ENCODE assay signal across 20 mouse cellular contexts in the genomic region with DNA sequence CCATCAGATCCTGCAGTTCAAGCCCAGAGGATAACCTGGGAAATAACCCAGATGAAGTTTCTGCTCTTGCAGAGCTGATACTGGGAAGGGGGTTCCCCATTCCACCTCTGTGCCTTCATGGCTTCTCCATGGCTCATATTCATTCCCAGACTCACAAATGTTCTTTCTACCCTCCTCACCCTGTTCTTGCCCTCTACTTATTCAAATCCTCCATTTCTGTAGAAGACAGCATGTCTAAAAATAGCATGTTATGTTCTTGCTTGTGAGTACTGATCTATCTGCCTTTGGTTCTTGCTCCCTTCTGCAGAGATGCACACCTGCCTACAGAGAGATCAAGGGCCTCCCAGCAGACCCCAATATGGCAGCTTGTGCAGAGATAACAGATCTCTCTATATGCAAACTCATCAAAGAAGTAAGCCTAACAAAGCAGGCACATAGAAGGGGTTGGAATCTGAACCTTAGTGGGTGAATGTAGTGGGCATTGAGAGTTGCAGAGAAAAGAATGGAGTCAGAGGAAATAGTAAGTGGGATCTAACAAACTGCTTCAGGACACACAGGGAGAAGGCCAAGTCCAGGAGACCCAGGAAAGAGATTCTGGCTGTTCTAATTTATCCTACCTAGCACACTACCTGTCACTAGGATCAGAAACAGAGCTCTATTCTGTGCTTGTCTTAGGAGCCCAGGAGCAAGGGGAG.
DNase-seq lines count a peak whose midpoint lies in the region; ATAC-seq and TF ChIP-seq lines count a peak whose summit lies in the region.
"Had no signal": no experiment of that assay in that cellular context is flagged by ENCODE, and none has a peak within 500 bp of the region (broad histone marks: within the 10 kb centered on the region; RNA-seq: fewer than 3 reads in every experiment).

No protein-coding gene starts in this region.

- H3K27ac ChIP-seq in heart, postnatal 0 days (ENCODE audit: low read depth), result peak overlapping the region; percentile 25; the same call in 1 of the 2 replicates
- H3K27ac ChIP-seq in heart, embryonic 10.5 days, result no peak overlapping the region
- no peak overlapping the region for H3K27ac ChIP-seq in hindbrain, postnatal 0 days
- H3K27ac ChIP-seq: embryonic facial prominence, embryonic 10.5 days; forebrain, embryonic 13.5 days; gastrocnemius, adult 2 months; hindbrain, embryonic 12.5 days had no signal

- ATAC-seq in heart, postnatal 0 days (ENCODE audit: insufficient read depth, low read depth), result no peak
- ATAC-seq in hindbrain, postnatal 0 days, result no peak
- ATAC-seq: hindbrain, embryonic 16.5 days; intestine, postnatal 0 days had no signal

- H3K9ac ChIP-seq in heart, postnatal 0 days (replicated peaks; ENCODE audit: low read depth, low read length), result no peak overlapping the region
- H3K9ac ChIP-seq in hindbrain, postnatal 0 days (replicated peaks; ENCODE audit: low read length), result no peak overlapping the region
- H3K9ac ChIP-seq: forebrain, embryonic 13.5 days; heart, embryonic 12.5 days; hindbrain, embryonic 12.5 days had no signal

- no peaks in the 10 kb centered on the region for H3K27me3 ChIP-seq in heart, postnatal 0 days (ENCODE audit: control insufficient read depth, insufficient read depth, low read length)
- H3K27me3 ChIP-seq in heart, embryonic 10.5 days (ENCODE audit: insufficient read depth, poor library complexity, severe bottlenecking), result no peaks in the 10 kb centered on the region
- no peaks in the 10 kb centered on the region for H3K27me3 ChIP-seq in hindbrain, postnatal 0 days (ENCODE audit: insufficient read depth, low read length)
- H3K27me3 ChIP-seq: forebrain, embryonic 13.5 days; heart, embryonic 12.5 days; hindbrain, embryonic 12.5 days had no signal

- DNase-seq in heart, postnatal 0 days (ENCODE audit: low spot score), result no peak
- no peak for DNase-seq in heart, embryonic 10.5 days (ENCODE audit: low spot score)
- DNase-seq in thymus, adult 18-20 months, result peak; percentile 48 to 78
- peak; percentile 73 for DNase-seq in thymus, postnatal 14 days
- no peak for DNase-seq in spleen, postnatal 4 days (ENCODE audit: low spot score in 2 of 2)
- DNase-seq in adrenal gland, adult (ENCODE audit: inconsistent age in 2 of 2, low spot score in 1 of 2), result no peak
- no peak for DNase-seq in hindbrain, postnatal 0 days (ENCODE audit: low spot score)
- DNase-seq: adrenal gland, postnatal 14 days; cerebellum, adult 18-20 months; cerebellum, adult 9-11 months; gastrocnemius, adult 2 months; gastrocnemius, postnatal 25 days; heart, postnatal 4 days had no signal

- H3K4me3 ChIP-seq in heart, postnatal 0 days (ENCODE audit: low read depth, low read length), result no peak overlapping the region
- H3K4me3 ChIP-seq in heart, embryonic 10.5 days, result no peak overlapping the region
- H3K4me3 ChIP-seq in hindbrain, postnatal 0 days (ENCODE audit: low read length), result no peak overlapping the region
- H3K4me3 ChIP-seq: embryonic facial prominence, embryonic 10.5 days; forebrain, embryonic 13.5 days; gastrocnemius, adult 2 months; heart, embryonic 12.5 days; hindbrain, embryonic 12.5 days had no signal

- TF ChIP-seq EP300 in heart, postnatal 0 days (IDR thresholded peaks at IDR 0.05; ENCODE audit: low read depth), result no peak

- H3K36me3 ChIP-seq in heart, postnatal 0 days (replicated peaks; ENCODE audit: control insufficient read depth, insufficient read depth, low read length), result no peaks in the 10 kb centered on the region
- no peaks in the 10 kb centered on the region for H3K36me3 ChIP-seq in heart, embryonic 10.5 days
- H3K36me3 ChIP-seq in hindbrain, postnatal 0 days (ENCODE audit: insufficient read depth, low read length), result no peaks in the 10 kb centered on the region
- H3K36me3 ChIP-seq: embryonic facial prominence, embryonic 10.5 days; G1E; heart, embryonic 12.5 days; hindbrain, embryonic 12.5 days had no signal

- no peaks in the 10 kb centered on the region for H3K9me3 ChIP-seq in heart, postnatal 0 days (replicated peaks; ENCODE audit: control insufficient read depth, low read length)
- no peaks in the 10 kb centered on the region for H3K9me3 ChIP-seq in heart, embryonic 10.5 days
- no peaks in the 10 kb centered on the region for H3K9me3 ChIP-seq in hindbrain, postnatal 0 days (ENCODE audit: low read length)
- H3K9me3 ChIP-seq: embryonic facial prominence, embryonic 10.5 days; forebrain, embryonic 13.5 days; G1E; heart, embryonic 12.5 days; hindbrain, embryonic 12.5 days had no signal

- no peak overlapping the region for H3K4me2 ChIP-seq in heart, postnatal 0 days (ENCODE audit: low read depth, low read length)
- no peak overlapping the region for H3K4me2 ChIP-seq in hindbrain, postnatal 0 days (ENCODE audit: low read depth, low read length)
- H3K4me2 ChIP-seq: forebrain, embryonic 13.5 days; heart, embryonic 12.5 days; hindbrain, embryonic 12.5 days had no signal

- TF ChIP-seq CTCF in heart, postnatal 0 days (IDR thresholded peaks at IDR 0.05; ENCODE audit: low read depth), result no peak
- TF ChIP-seq CTCF in hindbrain, postnatal 0 days (IDR thresholded peaks at IDR 0.05; ENCODE audit: low read depth), result no peak

- H3K4me1 ChIP-seq in heart, postnatal 0 days (ENCODE audit: control insufficient read depth, insufficient read depth), result no peaks in the 10 kb centered on the region
- H3K4me1 ChIP-seq in heart, embryonic 10.5 days, result no peaks in the 10 kb centered on the region
- H3K4me1 ChIP-seq in hindbrain, postnatal 0 days (ENCODE audit: insufficient read depth, low read length), result no peaks in the 10 kb centered on the region
- H3K4me1 ChIP-seq: embryonic facial prominence, embryonic 10.5 days; forebrain, embryonic 13.5 days; heart, embryonic 12.5 days; hindbrain, embryonic 12.5 days had no signal

Comparison
In these comparisons a context has a peak if more than half of its experiments do, and no peak if none do; other contexts are left out.
1. DNase-seq: peak in thymus, adult 18-20 months (2 of 2) and thymus, postnatal 14 days (single experiment); none in heart, postnatal 0 days (single experiment), heart, embryonic 10.5 days (single experiment), spleen, postnatal 4 days (0 of 2), adrenal gland, adult (0 of 2) and hindbrain, postnatal 0 days (single experiment).